Mouse (Mus musculus) intestine, postnatal 0 days (tissue): ENCODE data around the gene Mlycd. TPM values are rescaled to one million over a fixed set of nuclear protein-coding genes. Genes with fewer than 3 reads are reported as not detected.

Source experiments
- ATAC-seq: fragments of 200-750 bp; cut with Nextera tagmentation; 2 replicates; pipeline ENCODE4 v1.8.0; 2017; ENCODE audit warnings: mild to moderate bottlenecking, moderate TSS enrichment, moderate library complexity
- H3K27ac ChIP-seq: fragments of 300-500 bp; sonication (generic); 2 replicates; pipeline ENCODE4 v1.5.1; 2014; ENCODE audit warnings: mild to moderate bottlenecking, low read depth, low read length, moderate library complexity
- H3K27me3 ChIP-seq: fragments of 300-500 bp; sonication (generic); replicated peaks from 2 replicates; pipeline ENCODE4 v1.6.1; 2014; ENCODE audit warnings: low read length, mixed read lengths; ENCODE audit not compliant: control insufficient read depth, insufficient read depth
- H3K36me3 ChIP-seq: fragments of 300-500 bp; sonication (generic); 2 replicates; pipeline ENCODE4 v1.6.1; 2014; ENCODE audit warnings: mild to moderate bottlenecking, moderate library complexity; ENCODE audit not compliant: control insufficient read depth, insufficient read depth
- H3K4me1 ChIP-seq: fragments of 300-500 bp; sonication (generic); replicated peaks from 2 replicates; pipeline ENCODE4 v1.6.1; 2014; ENCODE audit warnings: antibody characterized with exemption, low read length, mixed read lengths; ENCODE audit not compliant: control insufficient read depth, insufficient read depth
- H3K4me2 ChIP-seq: fragments of 300-500 bp; sonication (generic); replicated peaks from 2 replicates; pipeline ENCODE4 v1.6.1; 2014; ENCODE audit warnings: low read depth, mild to moderate bottlenecking, moderate library complexity
- H3K4me3 ChIP-seq: fragments of 300-500 bp; sonication (generic); 2 replicates; pipeline ENCODE4 v1.5.1; 2014; ENCODE audit warnings: low read depth, low read length
- H3K9ac ChIP-seq: fragments of 300-500 bp; sonication (generic); 2 replicates; pipeline ENCODE4 v1.6.1; 2014; ENCODE audit warnings: mild to moderate bottlenecking, low read depth, low read length
- H3K9me3 ChIP-seq: fragments of 300-500 bp; sonication (generic); 2 replicates; pipeline ENCODE4 v1.6.1; 2016; ENCODE audit warnings: mixed run types; ENCODE audit not compliant: control insufficient read depth
- CTCF ChIP-seq: sonication (generic); IDR thresholded peaks from 2 replicates; pipeline ENCODE4 v1.5.1; 2016; ENCODE audit warnings: low read depth, mild to moderate bottlenecking, control low read depth, antibody characterized with exemption, moderate library complexity
- WGBS: fragments of 180-500 bp; shearing (Covaris S2); extraction: QIAGEN DNeasy Blood & Tissue Kit; methylation state at CpG from one replicate; pipeline ENCODE4 v1.1.7; 2014; 5-methylcytosine and 5-hydroxymethylcytosine counted together
- polyA plus RNA-seq: library from polyadenylated mRNA; unstranded; fragments of >200 nt; fragmentation: Nextera tagmentation; extraction: Ambion mirVana; gene quantifications from 2 replicates; pipeline ENCODE4 v1.2.1, GENCODE M21; 2015

The Mlycd gene
- polyA plus RNA-seq, 1 experiment from 2014 or later, result 29.0 TPM

DNA sequence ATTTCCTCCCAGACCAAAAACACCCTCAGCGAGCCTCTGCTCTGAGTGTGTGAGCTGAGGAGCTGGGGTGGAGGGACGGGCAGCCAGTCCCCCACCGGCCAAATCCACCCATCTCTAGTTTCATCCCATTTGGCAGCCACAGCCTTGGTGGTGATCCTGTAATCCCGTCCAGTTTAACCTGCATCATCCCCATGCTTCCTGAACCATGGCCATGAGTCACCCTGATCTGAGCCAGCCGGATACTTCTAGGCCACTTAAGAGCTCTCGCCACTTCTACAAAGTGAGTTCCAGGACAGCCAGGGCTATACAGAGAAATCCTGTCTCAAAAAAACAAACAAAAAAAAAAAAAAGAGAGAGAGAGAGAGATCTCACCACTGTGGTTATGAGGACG lies 33.7 kb downstream of the Mlycd start:
- no peaks in the 10 kb centered on the region for H3K27me3 ChIP-seq
- 74% methylated on average over 7 of the region's 7 CpGs for WGBS
- TF ChIP-seq CTCF, result no peak
- no peak overlapping the region for H3K27ac ChIP-seq
- no peak overlapping the region for H3K4me2 ChIP-seq
- H3K4me1 ChIP-seq, result no peaks in the 10 kb centered on the region
- no peak for ATAC-seq
- H3K4me3 ChIP-seq, result no peak overlapping the region
- no peaks in the 10 kb centered on the region for H3K9me3 ChIP-seq
- H3K36me3 ChIP-seq, result no peaks in the 10 kb centered on the region
- no peak overlapping the region for H3K9ac ChIP-seq

DNA sequence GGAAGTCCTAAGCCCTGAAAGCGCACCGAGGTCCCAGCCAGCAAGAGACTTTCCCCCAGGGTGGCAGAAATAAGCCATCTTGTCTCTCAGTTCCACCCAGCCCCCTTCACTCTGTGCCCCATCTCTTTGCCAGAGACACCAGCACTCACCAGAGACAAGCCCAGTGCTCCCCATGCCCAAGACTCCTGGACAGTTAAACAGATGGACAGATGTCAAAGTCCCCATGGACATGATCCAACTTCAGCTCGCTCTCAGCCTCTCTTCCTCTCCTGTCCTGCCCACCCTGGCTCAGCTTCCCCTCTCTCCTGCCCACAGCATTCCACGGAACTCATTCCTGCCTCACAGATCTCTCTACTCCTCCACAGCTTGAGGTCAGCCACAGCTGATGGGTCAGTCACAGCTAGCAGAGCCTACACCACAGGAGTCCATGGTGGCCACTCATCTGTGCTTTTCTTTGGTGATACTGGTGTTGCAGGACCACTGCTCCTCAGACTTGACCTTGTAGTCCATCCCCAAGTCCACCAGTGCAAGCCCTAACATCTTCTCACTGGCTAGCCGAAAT lies 34.2 kb downstream of the Mlycd start:
- Histone ChIP-seq H3K27ac (no peak overlapping the region), H3K27me3 (no peaks in the 10 kb centered on the region), H3K9ac (no peak overlapping the region), H3K4me1 (no peaks in the 10 kb centered on the region), H3K9me3 (no peaks in the 10 kb centered on the region), H3K4me2 (no peak overlapping the region), H3K4me3 (no peak overlapping the region), H3K36me3 (no peaks in the 10 kb centered on the region)
- ATAC-seq, result no peak
- no peak for TF ChIP-seq CTCF
- WGBS, result 66% methylated on average over 5 of the region's 5 CpGs

DNA sequence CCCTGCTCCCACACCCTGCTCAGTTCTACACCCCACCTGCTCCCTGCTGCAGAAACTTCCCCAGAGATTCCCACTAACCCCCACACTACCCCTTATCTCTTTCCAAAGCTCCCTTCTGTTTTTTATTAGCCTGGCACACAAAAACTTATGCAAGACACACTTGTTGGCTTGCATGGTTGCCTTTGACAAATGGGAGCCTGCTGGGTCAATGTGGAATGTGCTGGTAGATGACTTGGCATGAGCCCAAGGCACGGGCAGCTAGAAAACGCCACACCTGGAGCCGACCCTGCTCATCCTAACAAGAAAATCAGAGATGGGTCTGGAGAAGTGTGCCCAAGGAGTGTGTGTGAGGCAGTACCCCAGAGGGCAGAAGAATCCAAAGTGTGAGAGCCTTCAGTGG lies 34.9 kb downstream of the Mlycd start:
- no peak for TF ChIP-seq CTCF
- H3K9ac ChIP-seq, result no peak overlapping the region
- H3K9me3 ChIP-seq, result no peaks in the 10 kb centered on the region
- no peak overlapping the region for H3K27ac ChIP-seq
- H3K4me3 ChIP-seq, result no peak overlapping the region
- no peak overlapping the region for H3K4me2 ChIP-seq
- ATAC-seq, result no peak
- H3K27me3 ChIP-seq, result no peaks in the 10 kb centered on the region
- no peaks in the 10 kb centered on the region for H3K36me3 ChIP-seq
- WGBS, result 63% methylated on average over 3 of the region's 3 CpGs
- no peaks in the 10 kb centered on the region for H3K4me1 ChIP-seq

DNA sequence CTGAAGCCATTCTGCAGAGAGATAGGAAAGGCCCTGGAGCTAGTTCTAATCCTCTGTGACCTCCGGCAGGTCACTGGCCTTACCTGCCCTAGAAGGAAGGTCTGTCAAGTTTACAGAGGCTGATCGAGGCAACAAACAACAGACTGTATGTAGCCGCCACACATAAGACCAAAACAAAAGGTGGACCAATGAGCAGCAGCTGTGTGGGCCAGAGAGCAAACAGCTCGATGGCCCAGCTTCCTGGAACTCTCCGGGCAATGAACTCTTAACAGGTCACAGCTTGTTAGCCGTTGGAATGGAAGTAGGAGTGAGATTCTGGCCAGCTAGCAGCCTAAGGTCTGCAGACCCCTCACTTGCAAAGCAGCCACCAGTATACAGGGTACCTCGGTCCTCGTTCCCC lies 35.6 kb downstream of the Mlycd start:
- ATAC-seq, result no peak
- WGBS, result 61% methylated on average over 8 of the region's 8 CpGs
- no peak overlapping the region for H3K4me3 ChIP-seq
- no peak overlapping the region for H3K27ac ChIP-seq
- H3K9ac ChIP-seq, result no peak overlapping the region
- H3K27me3 ChIP-seq, result no peaks in the 10 kb centered on the region
- H3K4me2 ChIP-seq, result no peak overlapping the region
- TF ChIP-seq CTCF, result no peak
- H3K36me3 ChIP-seq, result no peaks in the 10 kb centered on the region
- no peaks in the 10 kb centered on the region for H3K4me1 ChIP-seq
- no peaks in the 10 kb centered on the region for H3K9me3 ChIP-seq

DNA sequence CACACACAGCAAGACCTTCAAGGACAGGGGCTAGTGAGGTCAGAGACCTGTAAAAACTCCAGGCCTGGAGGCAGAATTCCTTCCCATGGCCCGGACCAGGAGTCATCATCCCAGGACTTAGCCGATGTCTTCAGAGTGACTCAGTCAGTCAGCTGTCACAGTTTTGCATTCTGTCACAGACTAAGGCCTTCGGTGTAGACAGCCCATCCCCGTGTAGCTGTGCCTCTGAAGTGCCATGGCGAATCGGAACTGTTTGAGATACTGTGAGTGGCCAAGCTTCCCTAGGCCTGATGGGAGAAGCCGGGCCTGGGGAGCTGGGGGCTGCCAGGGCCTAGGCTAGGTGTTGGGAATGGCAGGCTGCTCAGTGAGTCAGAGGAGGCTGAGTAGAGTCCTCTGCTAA lies 36.0 kb downstream of the Mlycd start:
- 92% methylated on average over 7 of the region's 7 CpGs for WGBS
- H3K27me3 ChIP-seq, result no peaks in the 10 kb centered on the region
- no peaks in the 10 kb centered on the region for H3K9me3 ChIP-seq
- no peak for ATAC-seq
- no peaks in the 10 kb centered on the region for H3K36me3 ChIP-seq
- H3K9ac ChIP-seq, result no peak overlapping the region
- no peaks in the 10 kb centered on the region for H3K4me1 ChIP-seq
- H3K4me3 ChIP-seq, result no peak overlapping the region
- H3K4me2 ChIP-seq, result no peak overlapping the region
- H3K27ac ChIP-seq, result no peak overlapping the region
- no peak for TF ChIP-seq CTCF

DNA sequence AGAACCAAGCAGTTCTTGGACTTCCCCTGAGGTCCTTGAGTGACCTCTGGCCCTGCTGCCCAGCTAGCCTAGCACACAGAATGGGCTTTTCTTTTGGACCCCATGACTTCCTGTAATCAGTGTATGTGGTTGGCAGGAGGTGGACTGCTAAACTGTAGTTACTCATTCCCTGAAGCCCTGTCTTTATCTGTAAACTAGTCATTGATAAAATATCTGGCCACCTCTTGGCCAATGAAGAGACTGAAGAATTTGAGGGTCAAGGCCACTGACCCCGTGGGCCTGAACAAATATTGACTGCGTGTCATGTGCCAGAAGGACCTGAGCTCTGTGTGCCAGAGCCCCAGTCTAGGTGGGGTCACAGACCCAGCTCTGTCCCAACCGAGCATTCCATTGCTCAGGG lies 37.7 kb downstream of the Mlycd start:
- Histone ChIP-seq H3K36me3 (no peaks in the 10 kb centered on the region), H3K4me3 (no peak overlapping the region), H3K27me3 (no peaks in the 10 kb centered on the region), H3K9ac (no peak overlapping the region), H3K9me3 (no peaks in the 10 kb centered on the region), H3K4me1 (0 out of 2 replicates have a peak, but pooled peaks cover 3% of the 10 kb centered on the region), H3K4me2 (no peak overlapping the region), H3K27ac (no peak overlapping the region)
- ATAC-seq, result no peak
- TF ChIP-seq CTCF, result no peak
- 34% methylated on average over 3 of the region's 3 CpGs for WGBS

DNA sequence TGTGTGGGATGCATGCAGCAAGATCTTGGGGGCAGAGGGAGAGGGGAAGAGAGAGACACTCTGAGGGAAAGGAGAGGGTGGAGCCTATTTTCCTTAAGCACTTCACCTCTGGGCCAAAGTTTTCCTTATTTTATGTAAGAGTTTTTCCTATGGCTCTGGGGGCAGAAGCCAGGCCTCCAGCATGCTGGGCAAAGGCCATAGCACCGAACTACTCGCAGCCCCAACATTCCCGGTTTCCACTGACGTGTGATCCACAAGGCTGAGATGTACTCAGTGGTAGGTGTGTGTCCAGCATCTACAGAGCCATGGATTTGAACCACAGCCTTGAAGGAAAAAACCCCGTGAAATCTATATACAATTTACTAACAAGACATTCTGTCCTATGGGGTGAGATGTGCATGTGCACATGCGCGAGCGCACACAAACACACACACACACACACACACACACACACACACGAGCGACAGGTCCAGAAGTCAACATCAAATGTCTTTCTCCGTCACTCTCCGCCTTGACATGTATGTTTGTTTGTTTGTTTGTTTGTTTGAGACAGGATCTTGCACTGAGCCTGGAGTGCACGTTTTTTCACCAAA lies 39.0 kb downstream of the Mlycd start, which contains the start of gene Osgin1:
Gene Osgin1, plus strand, starts transcription at position 543 of the 593 bp plus-strand sequence.
- H3K4me1 ChIP-seq, result 0 out of 2 replicates have a peak, but pooled peaks cover 6% of the 10 kb centered on the region
- WGBS, result 78% methylated on average over 13 of the region's 13 CpGs
- no peak for TF ChIP-seq CTCF
- H3K27me3 ChIP-seq, result no peaks in the 10 kb centered on the region
- ATAC-seq, result no peak
- H3K36me3 ChIP-seq, result no peaks in the 10 kb centered on the region
- 0 out of 2 replicates have a peak within 1 kb of the TSS, but pooled peaks have one; percentile 17 for H3K9ac ChIP-seq
- H3K4me3 ChIP-seq, result no peak within 1 kb of the TSS
- H3K9me3 ChIP-seq, result no peaks in the 10 kb centered on the region
- no peak within 1 kb of the TSS for H3K27ac ChIP-seq
- no peak within 1 kb of the TSS for H3K4me2 ChIP-seq
